Mouse (Mus musculus) hindbrain, postnatal 0 days (tissue): Measurements from ENCODE around the gene Gm815. TPM values are rescaled to one million over a fixed set of nuclear protein-coding genes. Genes with fewer than 3 reads are reported as not detected.

Source experiments
- ATAC-seq: fragments of 200-750 bp; cut with Nextera tagmentation; 2 replicates; pipeline ENCODE4 v1.8.0; 2017; ENCODE audit warnings: mild to moderate bottlenecking, moderate TSS enrichment, moderate library complexity
- DNase-seq: peaks from one replicate; pipeline ENCODE4 v3.0.0-alpha.2; 2015; ENCODE audit warnings: low spot score
- H3K27ac ChIP-seq: fragments of 300-500 bp; sonication (generic); 2 replicates; pipeline ENCODE4 v1.5.1; 2014; ENCODE audit warnings: mild to moderate bottlenecking
- H3K27me3 ChIP-seq: fragments of 300-500 bp; sonication (generic); 2 replicates; pipeline ENCODE4 v1.6.1; 2014; ENCODE audit warnings: low read length, mixed read lengths; ENCODE audit not compliant: insufficient read depth
- H3K36me3 ChIP-seq: fragments of 300-500 bp; sonication (generic); 2 replicates; pipeline ENCODE4 v1.6.1; 2014; ENCODE audit warnings: low read length, mixed read lengths; ENCODE audit not compliant: insufficient read depth
- H3K4me1 ChIP-seq: fragments of 300-500 bp; sonication (generic); 2 replicates; pipeline ENCODE4 v1.6.1; 2014; ENCODE audit warnings: antibody characterized with exemption, low read length, mixed read lengths; ENCODE audit not compliant: insufficient read depth
- H3K4me2 ChIP-seq: fragments of 300-500 bp; sonication (generic); 2 replicates; pipeline ENCODE4 v1.6.1; 2014; ENCODE audit warnings: low read depth, mild to moderate bottlenecking, low read length, moderate library complexity, mixed read lengths
- H3K4me3 ChIP-seq: fragments of 300-500 bp; sonication (generic); 2 replicates; pipeline ENCODE4 v1.5.1; 2014; ENCODE audit warnings: low read length
- H3K9ac ChIP-seq: fragments of 300-500 bp; sonication (generic); replicated peaks from 2 replicates; pipeline ENCODE4 v1.6.1; 2014; ENCODE audit warnings: mild to moderate bottlenecking, low read length, moderate library complexity, mixed read lengths
- H3K9me3 ChIP-seq: fragments of 300-500 bp; sonication (generic); 2 replicates; pipeline ENCODE4 v1.6.1; 2016; ENCODE audit warnings: low read length, mixed read lengths
- CTCF ChIP-seq: IDR thresholded peaks from 2 replicates; pipeline ENCODE4 v1.5.1; 2016; ENCODE audit warnings: antibody characterized with exemption, control low read depth, low read depth
- WGBS: fragments of 180-500 bp; shearing (Covaris S2); extraction: QIAGEN DNeasy Blood & Tissue Kit; methylation state at CpG from one replicate; pipeline ENCODE4 v1.1.7; 2014; 5-methylcytosine and 5-hydroxymethylcytosine counted together
- polyA plus RNA-seq: library from polyadenylated mRNA; unstranded; fragments of >200 nt; fragmentation: Nextera tagmentation; extraction: Ambion mirVana; gene quantifications from 2 replicates; pipeline ENCODE4 v1.2.1, GENCODE M21; 2015
- total RNA-seq: library from RNA; depleted of rRNA; stranded (reverse); fragments of >200 nt; gene quantifications from 2 replicates; pipeline ENCODE4 v1.2.3, GENCODE M21; 2014

Gene Gm815
- total and polyA plus RNA-seq, 2 experiments from 2014 or later = not detected

DNA sequence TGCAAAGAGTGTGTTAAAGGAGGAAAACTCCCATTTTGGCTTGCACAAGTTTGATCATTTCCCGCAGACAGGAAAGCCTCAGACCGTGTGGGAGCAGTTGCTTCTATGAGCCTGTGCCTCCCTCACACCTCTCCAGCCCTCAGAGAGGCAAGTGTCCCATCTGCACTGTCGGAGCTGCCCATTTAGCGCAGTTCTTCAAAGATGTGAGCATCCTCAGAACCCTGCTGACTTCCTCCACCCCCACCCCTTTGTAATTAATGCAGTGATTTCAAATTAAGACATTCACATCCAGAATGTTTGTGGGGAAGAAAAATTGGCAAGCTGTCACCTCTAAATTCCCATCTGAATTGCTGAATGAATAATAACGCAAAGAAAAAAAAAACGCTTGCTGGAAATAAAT is 12.8 kb upstream of the Gm815 start:
- ATAC-seq (no peak), DNase-seq (peak; percentile 47)
- H3K4me2 ChIP-seq = no peak overlapping the region
- no peak for TF ChIP-seq CTCF
- H3K9me3 ChIP-seq = no peaks in the 10 kb centered on the region
- no peak overlapping the region for H3K9ac ChIP-seq
- H3K36me3 ChIP-seq = no peaks in the 10 kb centered on the region
- H3K4me3 ChIP-seq = no peak overlapping the region
- H3K27me3 ChIP-seq = no peaks in the 10 kb centered on the region
- 27% methylated on average over 6 of the region's 6 CpGs for WGBS
- H3K4me1 ChIP-seq = peaks cover 8% of the 10 kb centered on the region; the same call in 1 of the 2 replicates
- no peak overlapping the region for H3K27ac ChIP-seq

DNA sequence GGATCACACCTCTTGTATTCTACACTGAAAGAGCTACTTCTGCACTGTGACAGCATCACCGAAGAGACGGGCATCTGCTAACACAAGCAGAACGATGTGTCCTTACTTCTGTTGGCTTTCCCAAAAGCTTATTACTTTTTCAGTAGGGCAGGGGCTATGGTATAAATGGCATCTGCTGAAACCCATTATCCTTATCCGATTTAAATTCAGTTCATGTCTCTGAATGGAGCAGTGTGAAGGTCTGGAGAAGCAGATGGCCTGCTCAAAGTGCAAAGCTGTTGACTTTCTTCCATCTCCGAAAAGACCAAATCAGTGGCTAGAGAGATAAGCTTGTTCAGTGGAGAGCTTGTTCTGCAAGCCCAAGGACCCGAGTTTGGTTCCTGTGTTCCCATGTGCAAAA is 10.1 kb upstream of the Gm815 start:
- H3K9ac ChIP-seq = no peak overlapping the region
- 0 out of 2 replicates have a peak, but pooled peaks have one; percentile 32 for ATAC-seq
- TF ChIP-seq CTCF = no peak
- WGBS = 73% methylated on average over 6 of the region's 6 CpGs
- no peak overlapping the region for H3K4me2 ChIP-seq
- H3K4me1 ChIP-seq = peaks cover 3% of the 10 kb centered on the region; the same call in 1 of the 2 replicates
- H3K4me3 ChIP-seq = no peak overlapping the region
- DNase-seq = no peak
- H3K36me3 ChIP-seq = no peaks in the 10 kb centered on the region
- H3K27me3 ChIP-seq = no peaks in the 10 kb centered on the region
- no peak overlapping the region for H3K27ac ChIP-seq
- H3K9me3 ChIP-seq = no peaks in the 10 kb centered on the region

DNA sequence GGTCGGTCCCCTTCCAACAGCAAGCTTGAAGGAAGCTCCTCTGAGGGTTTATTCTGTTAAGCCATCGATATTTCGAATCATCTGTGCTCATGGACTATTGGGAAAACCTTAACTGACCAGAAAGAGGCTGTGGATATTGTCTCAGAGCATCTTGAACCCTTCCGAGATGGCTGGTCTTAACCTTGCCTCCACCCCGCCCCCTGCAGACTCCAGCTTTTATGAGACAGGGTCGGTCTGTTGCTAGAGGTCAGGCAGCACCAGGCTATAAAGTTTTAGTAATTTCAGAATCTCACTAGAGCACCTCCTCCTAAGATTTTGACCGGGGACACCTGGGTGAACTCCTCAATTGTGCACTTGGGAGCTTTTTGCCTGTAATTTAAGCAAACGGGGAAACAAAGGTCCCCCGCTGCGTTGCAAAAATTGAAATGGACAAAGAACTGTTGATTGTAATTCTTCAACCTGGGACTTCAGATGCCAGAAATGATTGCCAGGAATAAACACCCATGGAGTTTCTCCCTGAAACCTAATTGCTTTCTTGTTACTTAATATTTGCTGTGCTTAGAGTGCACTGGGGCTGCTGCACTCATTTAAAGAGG is 8.4 kb upstream of the Gm815 start:
- Histone ChIP-seq H3K36me3 (no peaks in the 10 kb centered on the region), H3K9ac (no peak overlapping the region), H3K4me2 (0 out of 2 replicates have a peak overlapping the region, but pooled peaks have one; percentile 7), H3K4me1 (peaks cover 3% of the 10 kb centered on the region; the same call in 1 of the 2 replicates), H3K9me3 (no peaks in the 10 kb centered on the region), H3K27ac (no peak overlapping the region), H3K4me3 (no peak overlapping the region), H3K27me3 (no peaks in the 10 kb centered on the region)
- TF ChIP-seq CTCF = no peak
- WGBS = 15% methylated on average over 10 of the region's 10 CpGs
- 0 out of 2 replicates have a peak, but pooled peaks have one; percentile 43 for ATAC-seq
- DNase-seq = no peak

DNA sequence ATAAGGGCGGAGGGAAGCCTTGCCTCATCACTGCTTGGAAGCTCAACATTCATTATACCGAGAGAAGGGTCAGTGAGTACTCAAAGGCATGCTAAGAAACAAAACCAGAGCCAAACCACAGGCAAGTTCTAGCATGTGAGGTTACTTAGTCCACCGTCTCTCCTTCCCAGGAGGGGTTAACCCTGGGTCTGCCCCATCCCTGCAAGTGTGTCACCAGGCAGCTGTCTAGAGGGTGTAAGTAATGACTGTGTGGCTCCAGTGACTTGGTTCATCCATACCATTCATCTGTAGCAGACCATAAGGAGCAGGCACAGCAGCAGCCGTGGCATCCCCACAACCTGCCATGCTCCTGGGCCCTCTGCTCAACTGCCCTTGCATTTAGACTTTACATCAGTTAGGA is 5.8 kb upstream of the Gm815 start:
- no peaks in the 10 kb centered on the region for H3K9me3 ChIP-seq
- WGBS = 76% methylated on average over 4 of the region's 4 CpGs
- no peak overlapping the region for H3K4me3 ChIP-seq
- H3K4me1 ChIP-seq = peaks cover 3% of the 10 kb centered on the region; the same call in 1 of the 2 replicates
- H3K27ac ChIP-seq = no peak overlapping the region
- TF ChIP-seq CTCF = no peak
- DNase-seq (no peak), ATAC-seq (no peak)
- H3K27me3 ChIP-seq = no peaks in the 10 kb centered on the region
- no peak overlapping the region for H3K4me2 ChIP-seq
- H3K36me3 ChIP-seq = no peaks in the 10 kb centered on the region
- H3K9ac ChIP-seq = no peak overlapping the region

GRCm38 (mm10) chr19:26881866-26882427 is 3.7 kb upstream of the Gm815 start:
- Histone ChIP-seq H3K36me3 (no peaks in the 10 kb centered on the region), H3K27ac (no peak overlapping the region), H3K9me3 (no peaks in the 10 kb centered on the region), H3K4me1 (peaks cover 3% of the 10 kb centered on the region; the same call in 1 of the 2 replicates), H3K4me3 (no peak overlapping the region), H3K9ac (no peak overlapping the region), H3K4me2 (no peak overlapping the region), H3K27me3 (no peaks in the 10 kb centered on the region)
- ATAC-seq (no peak), DNase-seq (no peak)
- no peak for TF ChIP-seq CTCF
- WGBS = 88% methylated on average over 10 of the region's 10 CpGs

DNA sequence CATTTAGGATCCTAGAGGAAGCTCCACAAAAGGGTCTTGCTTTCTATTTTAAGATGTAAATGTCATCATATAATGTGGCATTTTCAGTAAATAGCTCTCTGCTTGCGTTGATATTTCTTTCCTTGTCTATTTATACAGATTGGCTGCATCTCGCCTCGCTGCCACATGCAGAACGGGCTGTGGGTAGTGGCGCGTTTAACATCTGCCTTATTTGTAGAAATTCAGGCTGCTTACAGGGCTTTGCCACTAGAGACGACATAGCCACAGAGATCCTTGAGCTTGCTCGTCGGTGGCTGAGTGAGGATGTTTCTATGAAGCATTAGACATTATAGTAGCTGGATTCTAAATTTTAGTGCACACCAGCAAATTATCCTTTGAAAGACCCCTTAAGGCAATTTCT is 2.5 kb downstream of the Gm815 start:
- DNase-seq (peak; percentile 81), ATAC-seq (peak; percentile 59; the same call in 1 of the 2 replicates)

More for the DNA sequence above, 2.5 kb downstream of the Gm815 start:
- no peak overlapping the region for H3K4me3 ChIP-seq
- no peak overlapping the region for H3K27ac ChIP-seq
- peak; percentile 70 for TF ChIP-seq CTCF
- H3K27me3 ChIP-seq = no peaks in the 10 kb centered on the region
- WGBS = 53% methylated on average over 9 of the region's 9 CpGs
- no peaks in the 10 kb centered on the region for H3K4me1 ChIP-seq
- H3K4me2 ChIP-seq = no peak overlapping the region
- no peak overlapping the region for H3K9ac ChIP-seq
- no peaks in the 10 kb centered on the region for H3K36me3 ChIP-seq
- no peaks in the 10 kb centered on the region for H3K9me3 ChIP-seq
